Mouse (Mus musculus) liver, adult 2 months (tissue): ENCODE measurements around the gene Hopx. TPM values are rescaled to one million over a fixed set of nuclear protein-coding genes. Genes with fewer than 3 reads are reported as not detected.

Experiments used
- DNase-seq: peaks from one replicate; pipeline ENCODE4 v3.0.0-alpha.2; 2011; ENCODE audit warnings: low read depth, low spot score; ENCODE audit errors: extremely low read depth
- H3K27ac ChIP-seq: fragments of 200-500 bp; replicated peaks from 2 replicates; pipeline ENCODE4 v1.5.1; 2012; ENCODE audit warnings: low read depth, mild to moderate bottlenecking, control low read depth, inconsistent platforms, low read length; ENCODE audit not compliant: insufficient read depth
- H3K27me3 ChIP-seq: fragments of 200-500 bp; 2 replicates; pipeline ENCODE4 v1.6.1; 2012; ENCODE audit warnings: mild to moderate bottlenecking, moderate library complexity, low read length, inconsistent platforms; ENCODE audit not compliant: control insufficient read depth, insufficient read depth
- H3K36me3 ChIP-seq: fragments of 200-500 bp; 2 replicates; pipeline ENCODE4 v1.6.1; 2012; ENCODE audit warnings: low read length, inconsistent platforms; ENCODE audit not compliant: control insufficient read depth, insufficient read depth
- H3K4me1 ChIP-seq: fragments of 200-500 bp; 2 replicates; pipeline ENCODE4 v1.6.1; 2011; ENCODE audit warnings: low read length; ENCODE audit not compliant: control insufficient read depth, insufficient read depth
- H3K4me3 ChIP-seq: fragments of 200-500 bp; 2 replicates; pipeline ENCODE4 v1.5.1; 2011; ENCODE audit warnings: low read depth, mild to moderate bottlenecking, control low read depth, low read length, moderate library complexity; ENCODE audit not compliant: insufficient read depth
- H3K79me2 ChIP-seq: fragments of 200-500 bp; 2 replicates; pipeline ENCODE4 v1.6.1; 2012; ENCODE audit warnings: inconsistent platforms, mild to moderate bottlenecking, low read length, moderate library complexity; ENCODE audit not compliant: control insufficient read depth, insufficient read depth
- H3K9ac ChIP-seq: fragments of 200-500 bp; 2 replicates; pipeline ENCODE4 v1.6.1; 2012; ENCODE audit warnings: low read depth, mild to moderate bottlenecking, control low read depth, inconsistent platforms, low read length
- CTCF ChIP-seq: fragments of 200-500 bp; IDR thresholded peaks from 2 replicates; pipeline ENCODE4 v1.5.1; 2011; ENCODE audit warnings: low read depth, low read length, control low read depth
- POLR2A ChIP-seq: fragments of 200-500 bp; IDR thresholded peaks from 2 replicates; pipeline ENCODE4 v1.6.1; 2011; ENCODE audit warnings: low read length, control low read depth; ENCODE audit not compliant: insufficient read depth; ENCODE audit errors: extremely low read depth
- WGBS: fragments of 180-500 bp; shearing (Covaris S2); methylation state at CpG from one replicate; pipeline ENCODE4 v1.1.7; 2018; 5-methylcytosine and 5-hydroxymethylcytosine counted together
- polyA plus RNA-seq: library from polyadenylated mRNA; depleted of rRNA; stranded (reverse); fragments of >200 nt; gene quantifications from 2 replicates; pipeline ENCODE4 v1.2.3, GENCODE M21; 2012
- total RNA-seq: library from RNA; depleted of rRNA; stranded (reverse); fragments of >200 nt; gene quantifications from 2 replicates; pipeline ENCODE4 v1.2.3, GENCODE M21; 2014

The Hopx gene
- total and polyA plus RNA-seq, 2 experiments, result 77.2 to 84.9 TPM

GRCm38 (mm10) chr5:77143076-77143475 lies 28.2 kb upstream of the Hopx start:
- no peak overlapping the region for H3K4me3 ChIP-seq
- no peaks in the 10 kb centered on the region for H3K4me1 ChIP-seq
- TF ChIP-seq CTCF (no peak), POLR2A (no peak)
- H3K36me3 ChIP-seq, result no peaks in the 10 kb centered on the region
- no peak for DNase-seq
- no peaks in the 10 kb centered on the region for H3K27me3 ChIP-seq
- H3K27ac ChIP-seq, result no peak overlapping the region
- 84% methylated on average over 3 of the region's 3 CpGs for WGBS
- H3K9ac ChIP-seq, result no peak overlapping the region
- no peaks in the 10 kb centered on the region for H3K79me2 ChIP-seq

- H3K9ac ChIP-seq, result no peak overlapping the region
- DNase-seq, result no peak
- peaks cover 3% of the 10 kb centered on the region; the same call in 1 of the 2 replicates for H3K4me1 ChIP-seq
- WGBS, result 89% methylated on average over 7 of the region's 7 CpGs
- no peak overlapping the region for H3K27ac ChIP-seq
- H3K79me2 ChIP-seq, result no peaks in the 10 kb centered on the region
- H3K27me3 ChIP-seq, result no peaks in the 10 kb centered on the region
- TF ChIP-seq CTCF (no peak), POLR2A (no peak)
- no peaks in the 10 kb centered on the region for H3K36me3 ChIP-seq
- H3K4me3 ChIP-seq, result no peak overlapping the region
Observed at GRCm38 (mm10) chr5:77141336-77141735, 26.4 kb upstream of the Hopx start.

DNA sequence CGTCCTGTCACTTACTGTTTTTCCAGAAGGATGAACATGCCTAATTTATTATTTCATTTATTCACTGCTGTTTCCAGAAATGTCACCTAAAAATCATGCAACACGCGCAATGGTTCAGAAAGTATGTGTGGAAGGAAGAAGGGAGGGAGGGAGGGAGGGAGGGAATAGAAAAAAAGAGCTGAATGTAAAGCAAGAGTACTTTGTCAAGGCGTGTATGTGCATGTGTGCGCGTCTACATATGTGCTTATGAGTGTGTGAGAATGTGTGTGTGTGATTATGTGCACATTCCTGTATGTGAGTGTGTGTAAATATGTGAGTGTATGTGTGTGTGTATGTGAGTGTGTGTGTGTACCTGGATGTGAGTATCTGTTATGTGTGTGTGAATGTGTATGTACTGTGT lies 25.9 kb upstream of the Hopx start:
- no peak overlapping the region for H3K4me3 ChIP-seq
- H3K27ac ChIP-seq, result no peak overlapping the region
- peaks cover 3% of the 10 kb centered on the region; the same call in 1 of the 2 replicates for H3K4me1 ChIP-seq
- DNase-seq, result no peak
- TF ChIP-seq POLR2A (no peak), CTCF (no peak)
- no peaks in the 10 kb centered on the region for H3K27me3 ChIP-seq
- H3K79me2 ChIP-seq, result no peaks in the 10 kb centered on the region
- 95% methylated on average over 6 of the region's 6 CpGs for WGBS
- H3K9ac ChIP-seq, result no peak overlapping the region
- H3K36me3 ChIP-seq, result no peaks in the 10 kb centered on the region

DNA sequence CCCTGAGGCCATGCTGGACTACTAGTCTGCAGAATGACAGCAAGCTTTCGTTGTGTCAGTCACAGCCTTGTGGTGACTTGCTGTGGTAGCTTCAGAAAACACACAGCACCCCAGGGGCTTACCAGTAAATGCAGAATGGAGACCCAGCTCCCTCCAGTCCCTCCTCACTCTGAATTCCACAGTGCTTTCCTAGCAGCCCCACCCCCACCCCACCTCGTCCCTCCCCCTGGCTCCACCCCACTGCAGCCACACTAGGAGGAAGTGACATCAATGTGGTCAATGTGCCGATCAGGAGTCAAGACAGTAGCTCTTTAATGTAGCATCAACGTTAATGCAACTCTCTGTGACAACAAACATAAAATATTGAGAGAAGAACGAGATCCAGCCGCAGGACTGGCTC lies 25.2 kb upstream of the Hopx start:
- H3K36me3 ChIP-seq, result no peaks in the 10 kb centered on the region
- no peak for TF ChIP-seq POLR2A
- no peak for TF ChIP-seq CTCF
- peak; percentile 22 for DNase-seq
- no peaks in the 10 kb centered on the region for H3K27me3 ChIP-seq
- no peak overlapping the region for H3K27ac ChIP-seq
- H3K4me3 ChIP-seq, result no peak overlapping the region
- H3K9ac ChIP-seq, result no peak overlapping the region
- peaks cover 3% of the 10 kb centered on the region; the same call in 1 of the 2 replicates for H3K4me1 ChIP-seq
- H3K79me2 ChIP-seq, result no peaks in the 10 kb centered on the region
- 55% methylated on average over 6 of the region's 6 CpGs for WGBS

GRCm38 (mm10) chr5:77137701-77138265 lies 22.9 kb upstream of the Hopx start:
- 76% methylated on average over 8 of the region's 8 CpGs for WGBS
- Histone ChIP-seq H3K4me1 (peaks cover 16% of the 10 kb centered on the region), H3K79me2 (no peaks in the 10 kb centered on the region), H3K4me3 (no peak overlapping the region), H3K9ac (no peak overlapping the region), H3K27ac (no peak overlapping the region), H3K27me3 (no peaks in the 10 kb centered on the region), H3K36me3 (no peaks in the 10 kb centered on the region)
- DNase-seq, result peak; percentile 39
- no peak for TF ChIP-seq CTCF
- TF ChIP-seq POLR2A, result no peak

DNA sequence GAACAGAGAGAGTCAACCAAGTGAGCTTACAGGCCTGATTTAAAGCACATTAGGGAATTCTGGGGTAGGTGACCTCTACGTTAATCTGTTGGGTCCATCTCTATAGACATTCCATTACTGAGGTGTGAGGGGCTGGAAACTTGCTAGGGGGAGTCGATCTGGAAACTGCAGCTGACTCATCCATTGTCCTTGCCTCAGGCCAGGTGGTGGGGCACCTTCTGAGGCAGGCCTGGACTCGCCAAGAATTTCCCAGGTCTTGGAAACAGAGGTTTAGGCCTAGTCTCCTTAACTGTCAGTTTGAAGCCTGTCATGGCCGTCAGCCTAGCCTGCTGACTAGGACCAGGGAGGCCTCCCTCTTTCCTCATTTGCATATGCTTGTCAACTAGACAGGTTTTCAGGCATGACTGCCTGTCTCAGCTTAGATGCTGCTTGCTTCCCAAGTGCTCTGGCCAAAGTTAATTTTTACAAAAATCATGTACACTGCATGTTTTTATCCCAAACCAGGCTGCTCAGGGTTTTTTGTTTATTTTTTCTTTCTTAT lies 21.8 kb upstream of the Hopx start:
- H3K4me1 ChIP-seq, result peaks cover 18% of the 10 kb centered on the region
- H3K4me3 ChIP-seq, result no peak overlapping the region
- no peak for DNase-seq
- WGBS, result 91% methylated on average over 4 of the region's 4 CpGs
- H3K79me2 ChIP-seq, result no peaks in the 10 kb centered on the region
- H3K27ac ChIP-seq, result no peak overlapping the region
- TF ChIP-seq CTCF (no peak), POLR2A (no peak)
- H3K36me3 ChIP-seq, result no peaks in the 10 kb centered on the region
- no peak overlapping the region for H3K9ac ChIP-seq
- no peaks in the 10 kb centered on the region for H3K27me3 ChIP-seq
